Comparison of ENCODE assay signal across 8 mouse cellular contexts in genomic region chr4:138426778-138427705, GRCm38 (mm10). TPM values are rescaled to one million over a fixed set of nuclear protein-coding genes. Genes with fewer than 3 reads are reported as not detected.
DNase-seq lines count a peak whose midpoint lies in the region; ATAC-seq lines count a peak whose summit lies in the region.

No protein-coding gene starts in this region.

- peak overlapping the region; percentile 34; the same call in 1 of the 2 replicates for H3K9ac ChIP-seq in hindbrain, embryonic 14.5 days

- ATAC-seq in frontal cortex, adult (ENCODE audit: low TSS enrichment): peak; percentile 88; the same call in 1 of the 2 replicates
- ATAC-seq in hindbrain, embryonic 14.5 days (ENCODE audit: low FRiP score): no peak

- H3K4me2 ChIP-seq in hindbrain, embryonic 14.5 days (replicated peaks): peak overlapping the region; percentile 32; the same call in 1 of the 2 replicates

- no peaks in the 10 kb centered on the region for H3K4me1 ChIP-seq in hindbrain, embryonic 14.5 days (replicated peaks; ENCODE audit: control insufficient read depth, insufficient read depth, low read length)

- DNase-seq in R1 (ENCODE audit: low read depth, low spot score): peak; percentile 91
- DNase-seq in cerebellum, adult 9-10 months: peak; percentile 92
- DNase-seq in hindbrain, embryonic 14.5 days (ENCODE audit: low spot score): peak; percentile 88
- peak; percentile 89 to 93 for DNase-seq in layer of hippocampus, postnatal 14 days (ENCODE audit: low spot score in 2 of 2)
- DNase-seq in lung, postnatal 25 days (ENCODE audit: low spot score): peak; percentile 84
- DNase-seq in retina, postnatal 1 day: peak; percentile 89
- DNase-seq in urinary bladder, adult 2 months (ENCODE audit: low spot score): peak; percentile 59

- H3K27ac ChIP-seq in hindbrain, embryonic 14.5 days: no peak overlapping the region

- no peak overlapping the region for H3K4me3 ChIP-seq in hindbrain, embryonic 14.5 days (replicated peaks; ENCODE audit: low read length)

- H3K36me3 ChIP-seq in hindbrain, embryonic 14.5 days (replicated peaks; ENCODE audit: control insufficient read depth, insufficient read depth): no peaks in the 10 kb centered on the region

- WGBS in hindbrain, embryonic 14.5 days: 41% methylated on average over 22 of the region's 22 CpGs

- 0 out of 2 replicates have a peak, but pooled peaks cover 4% of the 10 kb centered on the region for H3K27me3 ChIP-seq in hindbrain, embryonic 14.5 days (ENCODE audit: control insufficient read depth, insufficient read depth, low read length)

- no peaks in the 10 kb centered on the region for H3K9me3 ChIP-seq in hindbrain, embryonic 14.5 days (ENCODE audit: control insufficient read depth, low read length)

RNA-seq across cellular contexts. Expression of gene Mul1, which starts 7.4 kb away (rescaled TPM):
- polyA plus RNA-seq in hindbrain, embryonic 14.5 days (2014; fragmentation: Nextera tagmentation; extraction: Ambion mirVana): 18.5 and 23.1 TPM in 2 replicates
- total RNA-seq in layer of hippocampus, postnatal 14 days (2021): 10 to 100 TPM; 43.4 to 46.7 TPM
- polyA plus RNA-seq in urinary bladder, adult 2 months (2012; rRNA removed): 12.9 and 17.8 TPM in 2 replicates

RNA-seq across cellular contexts. Expression of gene Camk2n1, which starts 27.1 kb away (rescaled TPM):
- polyA plus RNA-seq in hindbrain, embryonic 14.5 days (2014; fragmentation: Nextera tagmentation; extraction: Ambion mirVana): 17.1 and 17.2 TPM in 2 replicates
- 100 to 1,000 TPM; 211 to 242 TPM for total RNA-seq in layer of hippocampus, postnatal 14 days (2021)
- 20.1 and 23.5 TPM in 2 replicates for polyA plus RNA-seq in urinary bladder, adult 2 months (2012; rRNA removed)

RNA-seq across cellular contexts. Expression of gene Fam43b, which starts 30.7 kb away (rescaled TPM):
- 8.8 and 13.6 TPM in 2 replicates for polyA plus RNA-seq in hindbrain, embryonic 14.5 days (2014; fragmentation: Nextera tagmentation; extraction: Ambion mirVana)
- total RNA-seq in layer of hippocampus, postnatal 14 days (2021): 10 to 100 TPM; 24.2 to 24.3 TPM
- 0.04 TPM in 1 of 2 replicates, not detected in the other for polyA plus RNA-seq in urinary bladder, adult 2 months (2012; rRNA removed)

RNA-seq across cellular contexts. Expression of gene Cda, which starts 59.2 kb away (rescaled TPM):
- 5.2 and 6.4 TPM in 2 replicates for polyA plus RNA-seq in hindbrain, embryonic 14.5 days (2014; fragmentation: Nextera tagmentation; extraction: Ambion mirVana)
- 1 to 10 TPM; 1.2 to 2.9 TPM for total RNA-seq in layer of hippocampus, postnatal 14 days (2021)
- 3.3 and 4.1 TPM in 2 replicates for polyA plus RNA-seq in urinary bladder, adult 2 months (2012; rRNA removed)
